Mouse (Mus musculus) thymus, adult 2 months (tissue): ENCODE results near the gene Rapgefl1.

ENCODE experiments used
- CTCF ChIP-seq: fragments of 200-500 bp; IDR thresholded peaks from 2 replicates; pipeline ENCODE4 v1.5.1; 2012; ENCODE audit warnings: mild to moderate bottlenecking, control low read depth, low read length, moderate library complexity, borderline replicate concordance; ENCODE audit not compliant: control insufficient read depth, poor library complexity, insufficient read depth; ENCODE audit errors: extremely low read depth
- POLR2A ChIP-seq: fragments of 200-500 bp; IDR thresholded peaks from 2 replicates; pipeline ENCODE4 v1.6.1; 2012; ENCODE audit warnings: mild to moderate bottlenecking, low read length, control low read depth, moderate library complexity; ENCODE audit not compliant: control insufficient read depth, poor library complexity, insufficient read depth; ENCODE audit errors: extremely low read depth

DNA sequence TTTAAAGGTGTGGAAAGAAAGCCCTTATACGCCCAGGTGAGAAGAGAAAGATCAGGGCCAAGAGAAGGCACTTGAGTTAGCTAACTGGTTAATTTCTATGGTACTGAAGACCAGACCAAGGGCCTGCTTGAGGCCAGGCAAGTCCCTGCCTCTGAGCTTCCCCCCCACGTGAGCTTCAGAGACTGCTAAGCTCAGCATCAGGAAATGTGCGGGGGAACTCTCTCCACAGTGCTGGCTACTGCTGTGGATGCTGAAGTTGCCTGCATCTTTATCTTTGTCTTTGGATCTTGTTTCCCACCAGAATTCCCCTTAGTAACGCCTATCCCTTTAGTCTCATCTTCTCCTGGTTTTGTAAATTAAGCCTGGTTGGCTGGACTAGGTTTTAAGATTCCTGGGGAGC is 34.8 kb downstream of the Rapgefl1 start:
- TF ChIP-seq POLR2A (no peak), CTCF (no peak)
